Mouse (Mus musculus) heart, embryonic 12.5 days (tissue): ENCODE results near the gene Tmem106c. TPM values are rescaled to one million over a fixed set of nuclear protein-coding genes. Genes with fewer than 3 reads are reported as not detected.

Experiments
- ATAC-seq: fragments of 200-750 bp; cut with Nextera tagmentation; 2 replicates; pipeline ENCODE4 v1.8.0; 2017; ENCODE audit warnings: moderate TSS enrichment, moderate library complexity; ENCODE audit not compliant: insufficient number of reproducible peaks, low FRiP score
- H3K27ac ChIP-seq: fragments of 300-500 bp; sonication (generic); 2 replicates; pipeline ENCODE4 v1.5.1; 2016; ENCODE audit warnings: mild to moderate bottlenecking, moderate library complexity; ENCODE audit not compliant: poor library complexity, severe bottlenecking
- H3K27me3 ChIP-seq: fragments of 300-500 bp; sonication (generic); replicated peaks from 2 replicates; pipeline ENCODE4 v1.6.1; 2016; ENCODE audit warnings: mild to moderate bottlenecking, moderate library complexity
- H3K36me3 ChIP-seq: fragments of 300-500 bp; sonication (generic); 2 replicates; pipeline ENCODE4 v1.6.1; 2016; ENCODE audit warnings: mild to moderate bottlenecking, moderate library complexity
- H3K4me1 ChIP-seq: fragments of 300-500 bp; sonication (generic); replicated peaks from 2 replicates; pipeline ENCODE4 v1.6.1; 2016; ENCODE audit warnings: mild to moderate bottlenecking
- H3K4me2 ChIP-seq: fragments of 300-500 bp; sonication (generic); 2 replicates; pipeline ENCODE4 v1.6.1; 2016; ENCODE audit warnings: mild to moderate bottlenecking, moderate library complexity
- H3K4me3 ChIP-seq: fragments of 300-500 bp; sonication (generic); 2 replicates; pipeline ENCODE4 v1.5.1; 2016; ENCODE audit warnings: mild to moderate bottlenecking
- H3K9ac ChIP-seq: fragments of 300-500 bp; sonication (generic); 2 replicates; pipeline ENCODE4 v1.6.1; 2016; ENCODE audit warnings: mild to moderate bottlenecking, moderate library complexity
- H3K9me3 ChIP-seq: fragments of 300-500 bp; sonication (generic); replicated peaks from 2 replicates; pipeline ENCODE4 v1.6.1; 2016; ENCODE audit warnings: mild to moderate bottlenecking, moderate library complexity
- WGBS: fragments of 180-500 bp; shearing (Covaris S2); methylation state at CpG from one replicate; pipeline ENCODE4 v1.1.7; 2016; 5-methylcytosine and 5-hydroxymethylcytosine counted together
- polyA plus RNA-seq: library from polyadenylated mRNA; unstranded; fragments of >200 nt; fragmentation: Nextera tagmentation; extraction: Ambion mirVana; gene quantifications from 2 replicates; pipeline ENCODE4 v1.2.1, GENCODE M21; 2016

The Tmem106c gene
- polyA plus RNA-seq, 1 experiment from 2014 or later: 32.2 TPM

- Histone ChIP-seq H3K27ac (peak overlapping the region; percentile 39), H3K4me3 (peak overlapping the region; percentile 52), H3K9ac (peak overlapping the region; percentile 73), H3K27me3 (peaks cover 59% of the 10 kb centered on the region), H3K4me1 (peaks cover 47% of the 10 kb centered on the region), H3K9me3 (no peaks in the 10 kb centered on the region), H3K36me3 (peaks cover under 1% of the 10 kb centered on the region; the same call in 1 of the 2 replicates), H3K4me2 (peak overlapping the region; percentile 79)
- WGBS: under 1% methylated on average over 37 of the region's 37 CpGs
- no peak for ATAC-seq
These were observed 37.5 kb downstream of the Tmem106c start for GRCm38 (mm10) chr15:98001321-98002112.

GRCm38 (mm10) chr15:98002113-98002990, 38.4 kb downstream of the Tmem106c start:
- Histone ChIP-seq H3K27ac (peak overlapping the region; percentile 39), H3K4me3 (peak overlapping the region; percentile 52), H3K9me3 (no peaks in the 10 kb centered on the region), H3K4me2 (peak overlapping the region; percentile 79), H3K27me3 (peaks cover 65% of the 10 kb centered on the region), H3K9ac (peak overlapping the region; percentile 73), H3K4me1 (peaks cover 47% of the 10 kb centered on the region), H3K36me3 (no peaks in the 10 kb centered on the region)
- under 1% methylated on average over 42 of the region's 42 CpGs for WGBS
- ATAC-seq: no peak

GRCm38 (mm10) chr15:98002991-98003821, 39.2 kb downstream of the Tmem106c start:
- no peaks in the 10 kb centered on the region for H3K9me3 ChIP-seq
- peaks cover 63% of the 10 kb centered on the region for H3K27me3 ChIP-seq
- peak overlapping the region; percentile 73 for H3K9ac ChIP-seq
- H3K36me3 ChIP-seq: no peaks in the 10 kb centered on the region
- ATAC-seq: no peak
- peak overlapping the region; percentile 79 for H3K4me2 ChIP-seq
- 0 out of 2 replicates have a peak overlapping the region, but pooled peaks have one; percentile 39 for H3K27ac ChIP-seq
- WGBS: 1% methylated on average over 42 of the region's 42 CpGs
- peaks cover 48% of the 10 kb centered on the region for H3K4me1 ChIP-seq
- H3K4me3 ChIP-seq: peak overlapping the region; percentile 52

- no peak within 1 kb of the TSS for H3K27ac ChIP-seq
- H3K4me2 ChIP-seq: peak within 1 kb of the TSS; percentile 79
- H3K27me3 ChIP-seq: peaks cover 54% of the 10 kb centered on the region
- peak within 1 kb of the TSS; percentile 73 for H3K9ac ChIP-seq
- H3K4me3 ChIP-seq: peak within 1 kb of the TSS; percentile 52
- H3K36me3 ChIP-seq: no peaks in the 10 kb centered on the region
- no peaks in the 10 kb centered on the region for H3K9me3 ChIP-seq
- WGBS: under 1% methylated on average over 59 of the region's 59 CpGs
- ATAC-seq: peak; percentile 44; the same call in 1 of the 2 replicates
- peaks cover 53% of the 10 kb centered on the region for H3K4me1 ChIP-seq
These were observed 40.1 kb downstream of the Tmem106c start, which contains the start of gene Col2a1 for GRCm38 (mm10) chr15:98003822-98004739. Col2a1 (minus strand) TSS chr15:98004695.

- peaks cover 55% of the 10 kb centered on the region for H3K4me1 ChIP-seq
- H3K4me3 ChIP-seq: peak overlapping the region; percentile 52
- no peaks in the 10 kb centered on the region for H3K36me3 ChIP-seq
- WGBS: 2% methylated on average over 19 of the region's 19 CpGs
- peak overlapping the region; percentile 73 for H3K9ac ChIP-seq
- ATAC-seq: peak; percentile 3; the same call in 1 of the 2 replicates
- H3K9me3 ChIP-seq: no peaks in the 10 kb centered on the region
- H3K27ac ChIP-seq: no peak overlapping the region
- H3K27me3 ChIP-seq: peaks cover 47% of the 10 kb centered on the region
- H3K4me2 ChIP-seq: peak overlapping the region; percentile 79
These were observed 40.8 kb downstream of the Tmem106c start for GRCm38 (mm10) chr15:98004740-98005159.

- H3K27ac ChIP-seq: no peak overlapping the region
- peak overlapping the region; percentile 73 for H3K9ac ChIP-seq
- no peaks in the 10 kb centered on the region for H3K36me3 ChIP-seq
- H3K4me3 ChIP-seq: peak overlapping the region; percentile 52
- peaks cover 43% of the 10 kb centered on the region for H3K27me3 ChIP-seq
- no peak for ATAC-seq
- WGBS: 14% methylated on average over 11 of the region's 11 CpGs
- peak overlapping the region; percentile 79 for H3K4me2 ChIP-seq
- H3K4me1 ChIP-seq: peaks cover 51% of the 10 kb centered on the region
- no peaks in the 10 kb centered on the region for H3K9me3 ChIP-seq
These were observed 41.2 kb downstream of the Tmem106c start for GRCm38 (mm10) chr15:98005181-98005580.

- Histone ChIP-seq H3K9ac (no peak overlapping the region), H3K27ac (no peak overlapping the region), H3K36me3 (no peaks in the 10 kb centered on the region), H3K27me3 (peaks cover 7% of the 10 kb centered on the region), H3K4me2 (no peak overlapping the region), H3K4me3 (no peak overlapping the region), H3K9me3 (no peaks in the 10 kb centered on the region), H3K4me1 (peaks cover 11% of the 10 kb centered on the region)
- ATAC-seq: no peak
- WGBS: 67% methylated on average over 6 of the region's 6 CpGs
These were observed 48.8 kb downstream of the Tmem106c start for GRCm38 (mm10) chr15:98012810-98013209.

- H3K9me3 ChIP-seq: no peaks in the 10 kb centered on the region
- H3K27ac ChIP-seq: no peak overlapping the region
- no peak overlapping the region for H3K4me3 ChIP-seq
- no peak for ATAC-seq
- 75% methylated on average over 4 of the region's 4 CpGs for WGBS
- no peaks in the 10 kb centered on the region for H3K27me3 ChIP-seq
- no peaks in the 10 kb centered on the region for H3K4me1 ChIP-seq
- no peak overlapping the region for H3K9ac ChIP-seq
- H3K36me3 ChIP-seq: no peaks in the 10 kb centered on the region
- no peak overlapping the region for H3K4me2 ChIP-seq
These were observed 53.9 kb downstream of the Tmem106c start for GRCm38 (mm10) chr15:98017925-98018324.

GRCm38 (mm10) chr15:98019047-98019446, 55.0 kb downstream of the Tmem106c start:
- H3K9ac ChIP-seq: no peak overlapping the region
- no peak overlapping the region for H3K4me2 ChIP-seq
- H3K27me3 ChIP-seq: no peaks in the 10 kb centered on the region
- no peak overlapping the region for H3K27ac ChIP-seq
- H3K4me1 ChIP-seq: no peaks in the 10 kb centered on the region
- 57% methylated on average over 3 of the region's 3 CpGs for WGBS
- H3K36me3 ChIP-seq: no peaks in the 10 kb centered on the region
- H3K4me3 ChIP-seq: no peak overlapping the region
- H3K9me3 ChIP-seq: no peaks in the 10 kb centered on the region
- ATAC-seq: no peak
